Mouse (Mus musculus): ENCODE data around the gene Echdc3.

GRCm38 (mm10) chr2:6241446-6241845 lies 28.6 kb upstream of the Echdc3 start:
- TF ChIP-seq CTCF (IDR thresholded peaks at IDR 0.05; ENCODE audit: extremely low read depth, insufficient read length, insufficient replicate concordance, low read depth, low read length), result no peak
- TF ChIP-seq POLR2A (IDR thresholded peaks at IDR 0.05; ENCODE audit: low read depth, low read length), result no peak

Measured in small intestine, adult 2 months (tissue).